Mouse (Mus musculus) cerebellum, adult 11-12 months (tissue): ENCODE measurements around the gene Ccnyl1.
"Not testable (repeated sequence)": the region's sequence is repeated elsewhere in the genome, so short reads cannot be mapped to it uniquely, and the experiment has no call there.

Experiments used
- DNase-seq: peaks from one replicate; pipeline ENCODE4 v3.0.0; 2022

The Ccnyl1 gene

GRCm38 (mm10) chr1:64690213-64691013 lies at the start of gene Ccnyl1:
TSS of gene Ccnyl1 (plus strand) at chr1:64690455.
- DNase-seq = peak; percentile 99

GRCm38 (mm10) chr1:64641069-64641468 lies 49.2 kb upstream of the Ccnyl1 start:
- DNase-seq = no peak

- DNase-seq = not testable (repeated sequence)
These were observed 47.7 kb upstream of the Ccnyl1 start for GRCm38 (mm10) chr1:64642541-64642940.

GRCm38 (mm10) chr1:64644513-64644912 lies 45.7 kb upstream of the Ccnyl1 start:
- no peak for DNase-seq

- DNase-seq = no peak
These were observed 40.7 kb upstream of the Ccnyl1 start for GRCm38 (mm10) chr1:64649362-64650124.

- DNase-seq = no peak
These were observed 36.6 kb upstream of the Ccnyl1 start for GRCm38 (mm10) chr1:64653701-64654100.

- DNase-seq = no peak
These were observed 34.8 kb upstream of the Ccnyl1 start for GRCm38 (mm10) chr1:64655415-64655814.

- DNase-seq = no peak
These were observed 33.7 kb upstream of the Ccnyl1 start for GRCm38 (mm10) chr1:64656423-64657129.

GRCm38 (mm10) chr1:64658876-64659275 lies 31.4 kb upstream of the Ccnyl1 start:
- DNase-seq = no peak

- DNase-seq = no peak
These were observed 23.1 kb upstream of the Ccnyl1 start for GRCm38 (mm10) chr1:64667111-64667633.

GRCm38 (mm10) chr1:64669451-64669850 lies 20.8 kb upstream of the Ccnyl1 start:
- DNase-seq = no peak

- no peak for DNase-seq
These were observed 16.3 kb upstream of the Ccnyl1 start for GRCm38 (mm10) chr1:64673931-64674330.

- DNase-seq = no peak
These were observed 14.0 kb upstream of the Ccnyl1 start for GRCm38 (mm10) chr1:64676060-64676839.

- DNase-seq = no peak
These were observed 8.8 kb upstream of the Ccnyl1 start for GRCm38 (mm10) chr1:64681499-64681898.

GRCm38 (mm10) chr1:64683039-64683438 lies 7.2 kb upstream of the Ccnyl1 start:
- no peak for DNase-seq

- no peak for DNase-seq
These were observed 5.8 kb upstream of the Ccnyl1 start for GRCm38 (mm10) chr1:64684440-64684839.

GRCm38 (mm10) chr1:64688046-64688445 lies 2.2 kb upstream of the Ccnyl1 start:
- no peak for DNase-seq

- no peak for DNase-seq
These were observed 568 bp upstream of the Ccnyl1 start for GRCm38 (mm10) chr1:64689561-64690212.

- no peak for DNase-seq
These were observed 881 bp downstream of the Ccnyl1 start for GRCm38 (mm10) chr1:64691121-64691551.

- no peak for DNase-seq
These were observed 1.3 kb downstream of the Ccnyl1 start for GRCm38 (mm10) chr1:64691581-64691980.

- DNase-seq = no peak
These were observed 4.9 kb downstream of the Ccnyl1 start for GRCm38 (mm10) chr1:64695156-64695555.

- no peak for DNase-seq
These were observed 11.5 kb downstream of the Ccnyl1 start for GRCm38 (mm10) chr1:64701780-64702179.
